Mouse (Mus musculus) heart, embryonic 15.5 days (tissue): Measurements from ENCODE around the gene Phactr2. TPM values are rescaled to one million over a fixed set of nuclear protein-coding genes. Genes with fewer than 3 reads are reported as not detected.

Source experiments
- ATAC-seq: fragments of 200-750 bp; cut with Nextera tagmentation; replicated peaks from 2 replicates; pipeline ENCODE4 v1.8.0; 2017; ENCODE audit warnings: low read depth, moderate TSS enrichment; ENCODE audit not compliant: insufficient number of reproducible peaks, insufficient read depth, low FRiP score
- H3K27ac ChIP-seq: fragments of 300-500 bp; sonication (generic); 2 replicates; pipeline ENCODE4 v1.5.1; 2015; ENCODE audit warnings: mild to moderate bottlenecking, inconsistent platforms
- H3K27me3 ChIP-seq: fragments of 300-500 bp; sonication (generic); 2 replicates; pipeline ENCODE4 v1.6.1; 2015; ENCODE audit warnings: inconsistent platforms
- H3K36me3 ChIP-seq: fragments of 300-500 bp; sonication (generic); 2 replicates; pipeline ENCODE4 v1.6.1; 2015; ENCODE audit warnings: mild to moderate bottlenecking, inconsistent platforms
- H3K4me1 ChIP-seq: fragments of 300-500 bp; sonication (generic); replicated peaks from 2 replicates; pipeline ENCODE4 v1.6.1; 2015; ENCODE audit warnings: inconsistent platforms
- H3K4me2 ChIP-seq: fragments of 300-500 bp; sonication (generic); 2 replicates; pipeline ENCODE4 v1.6.1; 2015; ENCODE audit warnings: inconsistent platforms, mild to moderate bottlenecking, moderate library complexity
- H3K4me3 ChIP-seq: fragments of 300-500 bp; sonication (generic); 2 replicates; pipeline ENCODE4 v1.5.1; 2015; ENCODE audit warnings: mild to moderate bottlenecking, inconsistent platforms
- H3K9ac ChIP-seq: fragments of 300-500 bp; sonication (generic); 2 replicates; pipeline ENCODE4 v1.6.1; 2015; ENCODE audit warnings: mild to moderate bottlenecking, inconsistent platforms
- H3K9me3 ChIP-seq: fragments of 300-500 bp; sonication (generic); replicated peaks from 2 replicates; pipeline ENCODE4 v1.6.1; 2016; ENCODE audit warnings: inconsistent platforms
- WGBS: fragments of 180-500 bp; shearing (Covaris S2); methylation state at CpG from one replicate; pipeline ENCODE4 v1.1.7; 2015; ENCODE audit warnings: mixed read lengths; 5-methylcytosine and 5-hydroxymethylcytosine counted together
- polyA plus RNA-seq: library from polyadenylated mRNA; unstranded; fragments of >200 nt; fragmentation: Nextera tagmentation; extraction: Ambion mirVana; gene quantifications from 2 replicates; pipeline ENCODE4 v1.2.1, GENCODE M21; 2015

Phactr2 gene
- polyA plus RNA-seq, 1 experiment from 2014 or later, result 51.1 TPM

DNA sequence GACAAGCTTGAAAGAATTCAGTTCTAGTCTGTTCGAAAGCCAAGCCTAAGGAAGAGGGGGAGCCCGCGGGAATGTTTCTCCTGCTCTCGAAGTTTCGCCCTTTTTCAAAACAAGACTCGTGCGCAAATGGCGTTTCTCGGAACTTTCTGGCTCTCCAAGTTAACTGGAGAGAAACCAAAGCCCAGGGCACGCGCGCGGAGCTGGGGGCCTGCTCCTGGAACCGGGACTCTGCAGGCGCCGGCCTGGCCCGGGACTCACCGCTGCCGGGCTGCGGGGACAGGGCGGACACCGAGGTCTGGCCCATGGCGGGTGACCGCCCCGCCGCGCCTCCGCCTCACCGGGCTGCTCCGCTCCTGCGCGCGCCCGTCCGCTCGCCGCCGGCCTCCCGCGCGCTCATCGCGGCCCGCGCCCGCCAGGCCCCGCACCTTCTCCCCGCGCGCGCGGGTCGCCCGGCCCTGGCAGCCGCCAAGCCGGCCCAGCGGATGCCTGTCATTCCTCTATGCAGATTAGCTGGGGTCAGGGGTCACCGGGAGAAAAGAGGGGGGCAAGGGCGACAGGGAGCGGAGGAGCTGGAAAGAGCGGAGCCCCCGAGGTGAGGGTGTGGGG is 150.3 kb downstream of the Phactr2 start:
- Histone ChIP-seq H3K4me2 (peak overlapping the region; percentile 65), H3K9me3 (no peaks in the 10 kb centered on the region), H3K27me3 (no peaks in the 10 kb centered on the region), H3K9ac (peak overlapping the region; percentile 82), H3K4me1 (peaks cover 40% of the 10 kb centered on the region), H3K4me3 (peak overlapping the region; percentile 59), H3K36me3 (no peaks in the 10 kb centered on the region), H3K27ac (peak overlapping the region; percentile 94)
- under 1% methylated on average over 60 of the region's 62 CpGs for WGBS
- peak; percentile 76 for ATAC-seq

DNA sequence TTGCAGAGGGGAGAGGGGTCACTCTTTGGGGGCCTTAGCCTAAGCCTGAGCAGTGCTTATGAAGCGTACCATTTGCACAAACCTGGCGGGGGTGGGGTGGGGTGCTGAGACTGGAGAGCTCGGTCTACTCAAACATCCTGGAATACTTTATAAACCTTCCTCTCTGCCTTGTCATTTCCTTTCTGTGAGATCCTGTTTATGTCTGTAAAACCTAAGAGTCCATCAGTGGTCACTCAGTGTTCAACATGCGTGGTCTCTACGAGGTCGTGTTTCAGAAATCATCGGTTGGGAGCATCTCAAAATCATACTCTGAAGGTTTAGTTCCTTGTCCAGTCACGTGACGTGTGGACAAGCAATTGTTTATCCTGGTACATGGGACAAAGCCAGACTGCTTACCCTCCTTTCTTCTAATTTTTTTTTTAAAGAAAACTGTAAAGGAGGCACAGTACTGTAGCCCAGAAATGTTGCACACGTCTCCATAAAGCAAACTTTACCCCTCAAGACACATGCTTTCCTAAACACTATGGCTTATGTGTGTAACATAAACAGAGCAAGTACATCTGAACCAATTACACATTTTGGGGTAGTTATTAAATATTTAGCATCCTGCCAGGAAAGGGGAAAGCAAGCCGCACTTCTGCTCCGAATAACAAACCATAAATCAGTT is 150.9 kb downstream of the Phactr2 start:
- H3K4me1 ChIP-seq, result peaks cover 35% of the 10 kb centered on the region
- ATAC-seq, result peak; percentile 39; the same call in 1 of the 2 replicates
- peak overlapping the region; percentile 65 for H3K4me2 ChIP-seq
- peak overlapping the region; percentile 82 for H3K9ac ChIP-seq
- H3K9me3 ChIP-seq, result no peaks in the 10 kb centered on the region
- H3K27me3 ChIP-seq, result no peaks in the 10 kb centered on the region
- H3K27ac ChIP-seq, result peak overlapping the region; percentile 94
- H3K4me3 ChIP-seq, result peak overlapping the region; percentile 59
- WGBS, result 6% methylated on average over 12 of the region's 12 CpGs
- H3K36me3 ChIP-seq, result no peaks in the 10 kb centered on the region

DNA sequence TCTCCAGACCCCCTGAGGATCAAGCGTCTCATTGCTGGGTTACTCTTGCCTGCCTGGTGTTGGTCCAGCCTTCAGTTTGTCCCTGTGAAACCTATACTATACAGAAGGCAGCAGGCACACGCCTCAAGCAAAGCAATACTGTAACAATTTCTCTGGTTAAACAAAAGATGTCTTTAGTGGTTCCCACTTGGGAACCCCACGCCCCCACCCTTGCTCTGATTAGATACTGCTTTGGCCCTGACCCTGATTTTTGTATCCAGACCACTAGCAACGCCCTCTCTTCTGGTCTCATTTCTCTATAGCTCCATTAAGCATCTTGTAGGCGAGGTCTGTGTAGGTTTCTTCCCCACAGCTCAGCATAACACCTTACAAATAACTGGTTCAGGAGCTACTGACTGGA is 159.2 kb downstream of the Phactr2 start:
- H3K27me3 ChIP-seq, result no peaks in the 10 kb centered on the region
- WGBS, result 62% methylated on average over 5 of the region's 5 CpGs
- no peaks in the 10 kb centered on the region for H3K36me3 ChIP-seq
- H3K27ac ChIP-seq, result peak overlapping the region; percentile 25
- H3K4me3 ChIP-seq, result no peak overlapping the region
- no peak overlapping the region for H3K9ac ChIP-seq
- no peak; the same call in 1 of the 2 replicates for ATAC-seq
- peaks cover 55% of the 10 kb centered on the region for H3K4me1 ChIP-seq
- H3K4me2 ChIP-seq, result no peak overlapping the region
- H3K9me3 ChIP-seq, result no peaks in the 10 kb centered on the region

DNA sequence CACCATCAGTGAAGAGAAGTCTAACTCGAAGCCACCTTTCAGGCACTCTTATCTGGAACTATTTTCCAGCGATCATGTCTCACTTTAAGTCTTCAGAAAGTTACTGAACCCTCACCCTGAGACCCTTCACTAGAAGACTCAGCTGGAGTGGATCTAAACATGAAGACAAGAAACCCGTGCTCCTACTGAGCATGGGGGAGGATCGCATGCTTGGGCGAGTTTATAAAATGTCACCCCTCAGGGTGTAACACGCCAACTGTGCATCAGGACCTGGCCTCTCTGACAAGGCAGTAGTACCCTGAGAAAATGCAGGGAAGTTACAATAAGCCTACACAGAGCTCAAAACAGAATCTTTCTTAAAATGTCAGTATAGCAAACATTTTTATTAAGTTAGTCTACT is 161.6 kb downstream of the Phactr2 start:
- Histone ChIP-seq H3K4me1 (peaks cover 52% of the 10 kb centered on the region), H3K4me3 (no peak overlapping the region), H3K36me3 (peaks cover 4% of the 10 kb centered on the region; the same call in 1 of the 2 replicates), H3K4me2 (no peak overlapping the region), H3K27me3 (no peaks in the 10 kb centered on the region), H3K9me3 (no peaks in the 10 kb centered on the region), H3K9ac (no peak overlapping the region), H3K27ac (no peak overlapping the region)
- 54% methylated on average over 6 of the region's 6 CpGs for WGBS
- no peak for ATAC-seq

DNA sequence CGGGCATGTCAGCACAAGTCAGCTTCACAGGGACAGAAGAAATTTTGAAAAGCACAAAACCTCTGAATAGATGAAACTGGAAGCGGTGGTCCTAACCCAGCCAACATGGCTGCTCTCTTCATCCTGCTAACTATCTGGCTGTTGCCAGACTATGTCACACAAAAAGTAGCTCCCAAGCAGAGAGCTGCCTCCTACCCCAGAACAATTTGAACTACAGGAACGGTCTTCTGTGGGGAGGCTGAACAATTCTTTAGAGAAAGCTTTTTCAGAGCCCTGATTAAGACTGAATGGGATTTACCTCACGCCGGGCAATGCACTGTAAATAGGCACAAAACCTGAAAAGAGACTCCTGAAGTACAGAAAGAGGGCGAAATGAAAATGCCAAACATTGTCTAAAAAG is 162.6 kb downstream of the Phactr2 start:
- Histone ChIP-seq H3K27ac (0 out of 2 replicates have a peak overlapping the region, but pooled peaks have one; percentile 0), H3K4me1 (peaks cover 52% of the 10 kb centered on the region), H3K9ac (no peak overlapping the region), H3K4me2 (no peak overlapping the region), H3K4me3 (no peak overlapping the region), H3K9me3 (no peaks in the 10 kb centered on the region), H3K36me3 (peaks cover 4% of the 10 kb centered on the region; the same call in 1 of the 2 replicates), H3K27me3 (no peaks in the 10 kb centered on the region)
- 68% methylated on average over 6 of the region's 6 CpGs for WGBS
- ATAC-seq, result no peak

DNA sequence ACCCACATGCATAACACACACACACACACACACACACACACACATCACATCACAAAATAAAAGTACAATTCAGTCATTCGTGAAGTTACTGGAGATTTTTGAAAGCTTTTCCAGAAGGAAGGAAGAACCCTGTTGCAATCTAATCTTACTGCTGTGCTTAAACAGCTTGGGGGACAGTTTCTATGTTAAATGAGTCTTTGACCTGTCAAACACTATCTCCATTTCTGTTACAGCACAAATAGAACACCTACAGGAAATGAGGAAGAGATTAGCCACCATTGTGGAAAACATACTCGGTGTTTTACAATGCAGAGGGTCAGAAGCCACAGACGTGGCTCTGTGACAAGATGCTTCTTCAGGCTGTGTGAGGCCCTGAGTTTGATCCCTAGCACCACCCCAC is 164.1 kb downstream of the Phactr2 start:
- no peak overlapping the region for H3K9ac ChIP-seq
- no peaks in the 10 kb centered on the region for H3K9me3 ChIP-seq
- H3K4me1 ChIP-seq, result peaks cover 44% of the 10 kb centered on the region
- peaks cover 4% of the 10 kb centered on the region; the same call in 1 of the 2 replicates for H3K36me3 ChIP-seq
- no peak for ATAC-seq
- peak overlapping the region; percentile 35; the same call in 1 of the 2 replicates for H3K27ac ChIP-seq
- H3K4me2 ChIP-seq, result no peak overlapping the region
- no peaks in the 10 kb centered on the region for H3K27me3 ChIP-seq
- no peak overlapping the region for H3K4me3 ChIP-seq
- 29% methylated on average over 3 of the region's 3 CpGs for whole genome bisulfite sequencing

DNA sequence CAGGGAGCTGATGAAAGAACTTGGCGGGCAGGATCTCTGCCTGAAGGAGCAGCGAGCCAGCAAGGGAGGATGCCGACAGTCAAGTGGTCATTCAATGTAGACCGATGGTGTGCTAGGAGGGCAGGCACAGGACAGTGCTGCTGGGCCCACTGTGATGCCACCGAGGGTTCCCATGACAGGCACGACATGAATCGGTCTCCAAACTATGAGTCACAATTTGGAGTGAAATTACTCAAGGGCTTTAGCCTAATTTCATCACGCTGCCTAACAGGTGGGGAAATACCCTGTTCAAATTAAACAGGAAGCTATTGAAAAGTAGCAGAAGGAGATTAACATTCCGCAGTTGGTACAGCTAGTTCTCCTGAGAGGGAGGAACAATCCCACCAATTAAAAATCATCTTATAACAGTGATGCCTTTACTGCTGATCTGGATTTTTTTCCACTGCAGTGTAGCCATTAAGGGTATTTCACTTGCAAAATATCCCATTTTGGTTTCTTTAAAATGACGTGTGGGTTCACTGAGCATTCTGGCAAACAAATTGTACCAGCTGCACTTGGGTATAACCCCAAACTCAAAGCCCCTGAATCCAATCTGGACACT is 169.5 kb downstream of the Phactr2 start:
- WGBS, result 77% methylated on average over 10 of the region's 10 CpGs
- no peak overlapping the region for H3K9ac ChIP-seq
- H3K4me3 ChIP-seq, result no peak overlapping the region
- no peak for ATAC-seq
- peaks cover 4% of the 10 kb centered on the region; the same call in 1 of the 2 replicates for H3K36me3 ChIP-seq
- H3K9me3 ChIP-seq, result no peaks in the 10 kb centered on the region
- H3K27ac ChIP-seq, result no peak overlapping the region
- peaks cover 34% of the 10 kb centered on the region for H3K4me1 ChIP-seq
- no peaks in the 10 kb centered on the region for H3K27me3 ChIP-seq
- no peak overlapping the region for H3K4me2 ChIP-seq

DNA sequence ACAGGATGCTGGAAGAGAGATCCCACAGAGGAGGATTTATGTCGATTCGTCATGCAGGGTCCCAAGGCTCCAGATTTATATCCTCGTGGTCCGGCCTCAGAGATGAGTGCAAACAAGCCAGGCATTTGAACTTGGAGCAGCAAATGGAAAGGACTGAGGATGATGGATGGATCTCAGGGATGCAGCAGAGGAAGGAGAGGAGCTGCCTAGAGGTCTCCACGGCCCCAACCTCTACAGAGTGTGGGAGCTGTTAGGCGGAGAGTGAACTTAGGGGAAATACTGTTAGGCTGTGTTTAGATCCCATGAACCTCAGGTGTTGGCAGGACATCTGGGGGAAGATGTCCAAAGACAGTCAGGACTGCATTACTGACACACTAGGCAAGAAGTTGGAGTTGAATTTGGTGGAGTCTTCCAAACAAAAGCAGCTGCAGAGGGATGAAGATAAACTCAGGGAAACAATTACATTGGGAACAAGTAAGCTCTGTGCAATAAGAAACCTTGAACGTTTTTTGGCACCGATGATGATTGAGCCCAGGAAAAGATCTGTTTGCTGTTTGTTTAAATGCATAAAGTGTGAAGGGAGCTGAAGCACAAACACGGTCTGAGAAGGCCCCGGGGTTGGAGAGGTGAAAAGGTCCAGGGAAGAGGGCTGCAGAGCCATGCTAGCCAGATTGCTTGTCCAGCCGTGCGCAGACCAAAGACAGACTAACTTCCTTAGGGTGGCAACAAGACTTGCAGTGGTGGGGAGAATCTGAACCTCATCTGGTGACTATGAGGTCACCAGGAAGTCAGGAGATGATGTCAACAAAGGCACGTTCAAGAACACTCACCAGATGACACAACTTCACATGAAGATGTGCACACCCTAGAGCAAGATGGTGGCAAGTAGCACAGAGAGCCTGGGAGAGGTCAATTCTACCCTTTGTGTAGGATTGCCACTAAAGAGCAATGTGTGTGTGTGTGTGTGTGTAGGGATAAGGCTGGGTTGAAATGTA is 170.6 kb downstream of the Phactr2 start:
- peaks cover 4% of the 10 kb centered on the region; the same call in 1 of the 2 replicates for H3K36me3 ChIP-seq
- H3K4me3 ChIP-seq, result no peak overlapping the region
- H3K4me2 ChIP-seq, result no peak overlapping the region
- no peaks in the 10 kb centered on the region for H3K27me3 ChIP-seq
- WGBS, result 69% methylated on average over 13 of the region's 13 CpGs
- no peaks in the 10 kb centered on the region for H3K9me3 ChIP-seq
- ATAC-seq, result no peak
- H3K4me1 ChIP-seq, result peaks cover 34% of the 10 kb centered on the region
- peak overlapping the region; percentile 7; the same call in 1 of the 2 replicates for H3K27ac ChIP-seq
- no peak overlapping the region for H3K9ac ChIP-seq

DNA sequence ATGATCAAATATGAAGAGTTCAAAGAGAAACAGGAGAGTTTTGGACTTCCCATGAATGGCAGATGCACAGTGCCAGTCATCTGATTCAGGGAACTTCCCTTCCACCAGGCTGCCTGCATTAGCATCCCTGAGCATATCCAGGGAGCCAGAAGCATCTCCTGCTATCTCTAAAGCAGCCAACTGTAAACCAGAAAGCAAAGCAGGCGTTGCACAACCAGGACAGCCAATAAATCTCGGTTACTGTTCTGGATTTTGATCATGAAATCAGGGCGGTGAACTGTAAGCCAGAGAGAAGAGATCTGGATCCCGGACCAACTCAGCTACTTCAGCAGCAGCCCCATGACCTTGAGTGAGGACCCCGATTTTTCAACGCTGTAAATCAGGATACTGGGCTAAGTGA is 173.6 kb downstream of the Phactr2 start:
- no peak for ATAC-seq
- H3K27ac ChIP-seq, result no peak overlapping the region
- no peaks in the 10 kb centered on the region for H3K27me3 ChIP-seq

DNA sequence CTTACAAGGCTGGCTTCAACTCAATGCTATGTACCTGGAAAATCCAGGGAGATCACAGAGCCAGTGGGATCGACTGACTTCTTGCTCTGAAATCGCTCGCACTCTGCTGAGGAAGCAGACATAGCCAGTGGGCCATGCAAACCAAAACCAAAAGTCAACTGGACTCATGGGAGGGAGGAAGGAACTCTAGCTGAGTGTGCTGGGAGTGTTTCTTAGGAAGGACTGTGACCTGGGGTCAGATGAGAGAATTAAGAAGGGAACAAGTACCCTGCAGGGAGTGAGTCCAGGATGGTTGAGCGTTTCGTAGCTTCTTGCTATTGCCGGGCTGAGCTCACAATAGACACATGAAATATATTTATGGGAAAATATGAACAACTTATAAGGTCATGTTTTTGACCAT is 174.0 kb downstream of the Phactr2 start:
- Histone ChIP-seq H3K36me3 (no peaks in the 10 kb centered on the region), H3K9ac (no peak overlapping the region), H3K9me3 (no peaks in the 10 kb centered on the region), H3K4me3 (no peak overlapping the region), H3K27me3 (no peaks in the 10 kb centered on the region), H3K4me2 (no peak overlapping the region), H3K27ac (0 out of 2 replicates have a peak overlapping the region, but pooled peaks have one; percentile 8), H3K4me1 (peaks cover 35% of the 10 kb centered on the region)
- ATAC-seq, result no peak
- WGBS, result 86% methylated on average over 6 of the region's 6 CpGs

More for the DNA sequence above, 173.6 kb downstream of the Phactr2 start:
- Histone ChIP-seq H3K9me3 (no peaks in the 10 kb centered on the region), H3K4me1 (peaks cover 33% of the 10 kb centered on the region), H3K36me3 (no peaks in the 10 kb centered on the region), H3K4me3 (no peak overlapping the region), H3K4me2 (no peak overlapping the region), H3K9ac (no peak overlapping the region)
- 70% methylated on average over 6 of the region's 6 CpGs for WGBS
